Mouse (Mus musculus): ENCODE data around the gene Selenop.

Gene Selenop

DNA sequence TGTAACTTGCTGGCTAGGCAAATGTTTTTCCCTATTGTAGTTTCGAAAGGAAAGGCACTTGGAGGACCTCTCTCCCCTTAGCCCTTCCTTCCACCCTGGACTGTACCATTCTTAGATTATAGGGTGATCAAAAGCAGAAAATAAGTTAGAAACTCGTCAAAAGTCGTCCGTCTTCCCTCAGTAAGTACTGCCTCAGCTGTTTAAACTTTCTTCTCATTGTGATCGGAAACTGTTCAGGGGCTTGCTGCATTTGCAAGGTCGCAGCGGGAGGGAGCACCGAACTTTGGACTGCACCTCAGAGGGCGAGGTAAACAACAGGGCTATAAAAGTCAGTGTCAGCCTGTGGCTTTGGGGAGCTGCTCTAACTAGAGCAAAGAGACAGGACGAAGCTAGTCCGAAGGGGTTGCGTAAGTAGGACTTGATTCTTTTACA, 2.3 kb downstream of the Selenop start:
- DNase-seq (ENCODE audit: low spot score in 2 of 2): peak; percentile 12 to 41

DNA sequence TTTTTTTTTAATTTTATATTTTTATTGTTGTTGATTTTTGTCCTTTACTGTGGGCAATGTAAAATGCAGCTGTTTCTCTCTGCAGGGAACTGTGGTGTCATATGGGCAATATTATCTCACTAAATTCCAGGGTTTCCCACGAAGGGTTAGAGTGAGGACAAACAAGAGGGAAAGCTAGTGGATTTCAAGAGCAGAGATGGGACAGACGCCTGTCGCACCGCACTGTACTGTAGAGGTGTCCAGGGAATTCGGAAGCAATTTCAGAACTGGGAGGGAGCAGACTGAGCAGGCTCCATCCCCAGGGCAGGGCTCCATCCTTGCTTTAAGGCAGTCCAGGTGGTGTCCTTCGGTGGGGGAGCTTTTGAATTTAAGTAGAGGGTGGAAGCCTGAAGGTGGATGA, 2.9 kb downstream of the Selenop start:
- no peak for DNase-seq (ENCODE audit: low spot score in 2 of 2)

DNA sequence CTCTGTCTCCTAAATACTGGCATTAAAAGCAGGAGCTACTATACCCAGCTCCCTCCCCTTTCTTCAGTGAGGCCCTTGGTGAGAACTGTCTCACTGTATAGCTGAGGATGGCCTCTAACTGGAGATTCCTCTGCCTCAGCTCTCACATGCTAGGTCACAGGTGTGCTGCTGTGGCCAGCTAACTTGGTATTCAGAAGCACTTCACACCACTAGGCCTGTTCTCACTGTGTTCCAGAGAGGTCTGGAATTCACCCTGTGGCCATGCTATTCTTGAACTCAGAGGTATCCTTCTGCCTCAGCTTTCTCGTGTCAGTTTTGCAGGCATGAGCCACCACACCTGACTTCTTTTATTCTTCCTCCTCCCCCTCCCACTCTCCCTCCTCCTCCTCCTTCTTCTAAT, 4.8 kb downstream of the Selenop start:
- DNase-seq (ENCODE audit: low spot score in 2 of 2): no peak

DNA sequence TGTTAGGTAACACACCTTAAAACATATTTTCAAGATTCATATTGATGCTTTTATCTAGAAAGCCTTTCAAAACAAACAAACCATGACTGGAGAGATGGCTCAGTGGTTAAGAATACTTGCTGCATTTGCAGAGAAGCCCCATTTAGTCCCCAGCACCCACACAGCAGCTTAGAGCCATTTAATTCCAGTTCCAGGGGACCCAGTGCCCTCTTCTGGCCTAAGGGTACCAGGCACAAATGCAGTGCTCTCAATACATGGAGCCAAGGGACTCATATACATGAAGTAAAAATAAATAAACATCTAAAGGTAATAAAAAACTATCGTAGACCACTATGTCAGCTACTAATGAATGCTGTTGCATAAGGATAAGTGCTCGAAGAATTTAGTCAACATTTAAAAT, 9.0 kb downstream of the Selenop start:
- no peak for DNase-seq (ENCODE audit: low spot score in 2 of 2)

DNA sequence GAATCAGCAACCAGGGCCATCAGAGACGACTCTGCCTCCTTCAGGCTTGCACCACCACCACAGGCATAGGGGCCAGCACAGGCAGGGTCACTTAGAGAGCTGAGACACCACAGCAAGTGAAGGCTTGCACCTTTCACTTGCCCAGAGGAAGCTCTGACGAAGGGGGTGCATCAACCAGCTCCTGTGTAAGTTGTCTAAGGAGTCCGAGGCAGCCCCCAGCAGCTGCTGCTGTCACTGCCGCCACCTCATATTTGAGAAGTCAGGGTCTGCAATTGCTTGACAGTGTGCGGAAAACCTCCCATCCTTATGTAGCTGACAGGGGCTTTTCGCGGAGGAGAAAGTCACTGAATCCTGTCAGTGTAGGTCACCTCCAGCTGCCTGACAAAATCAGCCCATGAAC, 10.9 kb downstream of the Selenop start:
- no peak for DNase-seq (ENCODE audit: low spot score in 2 of 2)

DNA sequence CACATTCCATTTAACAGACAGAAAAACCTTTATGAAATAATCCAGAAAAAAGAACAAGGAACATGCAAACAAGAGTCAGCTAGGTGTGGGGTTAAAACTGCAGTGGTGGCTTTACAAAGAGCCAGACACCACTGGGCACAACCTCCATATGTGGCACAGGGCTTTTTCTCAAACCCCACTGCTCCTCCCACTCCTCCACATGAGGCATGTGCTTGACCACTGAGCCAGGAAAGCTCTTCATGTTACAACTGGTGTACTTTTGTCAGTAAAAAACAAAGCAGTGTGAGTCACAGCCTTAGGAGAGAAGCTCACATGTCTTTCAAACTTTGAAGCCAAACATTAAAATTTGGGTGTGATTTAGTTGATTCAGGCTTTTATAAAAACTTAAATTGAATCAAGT, 12.9 kb downstream of the Selenop start:
- no peak for DNase-seq (ENCODE audit: low spot score in 2 of 2)

DNA sequence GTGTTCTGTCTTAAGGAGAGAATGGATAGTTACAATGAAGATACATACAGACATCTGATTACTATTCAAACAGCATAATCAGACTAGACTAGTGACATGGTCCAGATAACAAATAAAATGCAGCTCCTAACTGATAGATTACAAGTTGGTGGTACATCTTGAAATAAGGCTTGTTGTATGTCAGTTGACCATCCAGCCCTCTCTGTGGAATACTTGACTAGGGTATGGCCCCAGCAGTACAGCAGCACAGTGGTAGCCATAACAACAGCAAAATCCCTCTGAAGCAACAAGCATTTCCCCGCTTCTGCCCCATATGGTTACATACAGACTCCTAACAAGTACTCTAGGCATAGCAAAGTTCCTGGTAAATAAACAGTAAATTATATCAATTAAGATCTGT, 13.4 kb downstream of the Selenop start:
- DNase-seq (ENCODE audit: low spot score in 2 of 2): no peak

DNA sequence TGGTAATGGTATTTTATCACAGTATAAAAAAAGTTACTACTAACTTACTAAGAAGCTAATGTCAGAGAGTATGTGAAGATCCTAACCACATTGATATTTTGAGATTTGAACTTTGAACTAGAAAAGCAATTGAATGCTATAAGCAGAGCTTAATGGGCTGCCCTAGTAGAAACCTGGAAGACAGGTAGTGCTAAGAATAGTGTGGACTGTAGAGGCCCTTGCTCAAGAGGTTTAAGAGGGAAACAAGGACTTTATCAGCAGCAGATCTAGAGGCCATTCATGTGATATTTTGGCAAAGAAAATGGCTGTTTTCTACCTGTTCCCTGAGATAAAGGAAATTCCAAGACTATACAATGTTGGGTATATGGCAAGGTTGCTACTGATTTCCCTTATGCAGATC, 17.7 kb downstream of the Selenop start:
- no peak for DNase-seq (ENCODE audit: low spot score in 2 of 2)

DNA sequence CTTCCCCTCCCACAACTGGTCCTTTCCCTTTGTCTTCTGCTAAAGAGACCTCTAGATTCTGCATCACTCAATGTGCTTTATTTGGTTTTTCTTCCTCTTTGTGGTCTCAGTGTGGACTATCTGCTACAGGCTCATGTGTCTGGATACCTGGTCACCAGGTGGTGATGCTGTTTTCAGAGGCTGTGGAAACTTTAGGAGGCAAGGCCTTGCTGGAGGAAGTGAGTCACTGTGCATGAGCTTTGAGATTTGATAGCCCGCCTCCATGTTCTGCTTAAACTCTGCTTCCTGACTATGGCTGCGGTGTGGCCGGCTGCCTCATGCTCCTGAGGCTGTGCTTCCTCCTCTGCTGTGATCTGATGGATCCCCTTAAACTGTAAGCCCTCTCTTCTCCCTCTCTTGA, 22.1 kb downstream of the Selenop start:
- no peak for DNase-seq (ENCODE audit: low spot score in 2 of 2)

DNA sequence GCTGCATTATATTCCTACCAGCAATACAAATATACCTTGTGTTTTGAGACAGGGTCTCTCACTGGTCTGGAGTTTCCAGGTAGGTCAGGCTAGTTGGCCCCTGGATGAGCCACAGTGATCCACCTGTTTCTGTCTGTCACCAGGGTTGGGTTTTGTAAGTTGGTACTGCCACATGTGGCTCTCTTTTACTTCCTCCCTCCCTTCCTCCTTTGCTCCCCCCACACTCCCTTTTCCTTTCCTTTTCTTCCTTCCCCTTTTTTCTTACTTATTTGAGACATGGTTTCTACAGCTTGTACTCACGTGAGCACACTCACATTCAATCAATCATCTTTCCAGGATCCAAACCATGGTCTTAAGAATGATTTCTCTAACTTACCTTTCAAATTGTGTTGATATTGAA, 25.1 kb downstream of the Selenop start:
- DNase-seq (ENCODE audit: low spot score in 2 of 2): no peak

DNA sequence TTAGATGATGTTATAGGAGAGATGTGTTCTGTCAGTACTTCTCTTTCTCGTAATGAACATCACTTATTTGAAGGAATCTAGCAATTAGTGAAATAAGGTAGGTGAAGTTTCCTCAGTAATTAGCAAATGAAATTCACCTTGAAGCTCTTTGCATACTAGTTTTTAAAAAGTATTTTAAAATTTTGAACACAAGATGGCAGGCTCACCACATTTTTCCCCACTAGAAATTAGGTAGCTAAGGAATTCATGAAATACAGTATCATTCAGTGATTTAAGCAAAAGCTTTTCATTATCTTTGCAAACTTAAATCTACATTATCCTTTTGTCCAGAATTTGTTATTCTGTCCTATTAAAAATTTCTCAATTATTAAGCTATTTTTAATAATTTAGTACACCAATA, 27.6 kb downstream of the Selenop start:
- no peak for DNase-seq (ENCODE audit: low spot score in 2 of 2)

DNA sequence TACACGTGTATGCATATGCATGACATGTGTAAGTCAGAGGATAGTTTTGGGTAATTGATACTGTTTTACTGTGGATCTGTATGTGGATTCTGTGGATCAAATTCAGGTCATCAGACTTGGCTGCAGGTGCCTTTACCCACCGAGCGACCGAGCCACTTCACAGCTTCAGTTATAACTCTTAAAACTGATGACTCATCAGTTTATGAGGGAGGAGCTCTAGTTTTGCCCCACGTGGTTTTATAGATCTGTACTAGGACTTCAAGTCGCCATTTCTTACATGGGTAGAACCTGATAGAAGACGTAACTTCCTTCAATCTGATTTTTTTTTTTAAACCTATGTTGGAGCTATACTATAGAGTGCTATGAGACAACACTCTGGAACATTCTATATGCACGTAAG, 29.3 kb downstream of the Selenop start:
- no peak for DNase-seq (ENCODE audit: low spot score in 2 of 2)

DNA sequence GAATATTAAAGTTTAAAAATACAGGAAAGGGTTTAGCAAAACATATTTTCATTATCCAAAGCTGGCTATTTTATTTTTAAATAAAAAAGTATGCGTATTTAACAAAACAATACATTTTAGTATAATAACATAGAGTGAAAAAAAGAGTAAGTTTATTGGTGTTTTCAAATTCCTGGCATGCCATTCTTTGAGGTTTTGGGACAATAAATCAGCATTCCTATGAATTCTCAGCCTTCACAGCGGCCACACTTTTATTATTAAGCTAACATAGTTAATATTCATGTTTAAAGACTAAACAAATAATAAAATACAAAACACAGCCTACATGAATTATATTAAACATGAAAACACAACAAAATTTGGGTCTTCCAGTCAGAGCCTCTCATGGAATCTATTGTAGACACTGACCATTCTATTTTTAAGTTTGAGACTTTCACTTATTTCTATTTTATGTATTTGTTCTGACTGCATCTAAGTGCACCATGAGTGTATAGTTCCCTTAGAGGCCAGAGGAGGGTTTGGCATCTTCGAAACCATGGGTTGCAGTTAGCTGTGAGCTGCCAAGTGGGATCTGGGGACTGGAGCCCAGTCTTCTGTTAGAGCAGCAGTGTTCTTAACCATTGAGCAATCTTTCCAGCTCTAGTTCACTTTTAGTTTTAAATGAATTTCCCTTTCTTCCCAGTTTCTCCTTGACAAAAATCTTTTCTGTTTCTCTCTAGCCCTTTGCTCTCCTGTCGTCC, 32.2 kb downstream of the Selenop start:
- no peak for DNase-seq (ENCODE audit: low spot score in 2 of 2)

DNA sequence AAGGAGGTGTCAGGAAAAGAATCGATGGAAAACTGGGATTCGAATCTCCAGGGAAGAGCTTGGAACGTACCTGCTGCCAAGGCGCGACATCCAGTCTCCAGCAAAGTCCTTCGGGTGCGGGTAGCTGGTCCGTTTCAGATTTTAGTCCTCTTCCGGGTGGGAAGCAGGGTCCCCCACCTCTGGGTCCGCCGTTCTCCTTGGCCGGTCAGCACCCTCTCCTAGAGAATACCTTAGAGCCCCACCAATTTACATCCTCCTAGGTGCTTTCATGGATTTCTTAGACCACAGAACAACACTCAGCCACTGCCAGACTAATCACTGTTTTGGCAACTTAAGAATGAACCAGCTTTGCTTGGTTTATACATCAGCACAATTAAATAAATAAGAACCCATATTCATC, 35.1 kb downstream of the Selenop start, which contains the start of gene Ccdc152:
Gene Ccdc152, minus strand, starts transcription at position 101 of the 400 bp plus-strand sequence.
- no peak for DNase-seq (ENCODE audit: low spot score in 2 of 2)

DNA sequence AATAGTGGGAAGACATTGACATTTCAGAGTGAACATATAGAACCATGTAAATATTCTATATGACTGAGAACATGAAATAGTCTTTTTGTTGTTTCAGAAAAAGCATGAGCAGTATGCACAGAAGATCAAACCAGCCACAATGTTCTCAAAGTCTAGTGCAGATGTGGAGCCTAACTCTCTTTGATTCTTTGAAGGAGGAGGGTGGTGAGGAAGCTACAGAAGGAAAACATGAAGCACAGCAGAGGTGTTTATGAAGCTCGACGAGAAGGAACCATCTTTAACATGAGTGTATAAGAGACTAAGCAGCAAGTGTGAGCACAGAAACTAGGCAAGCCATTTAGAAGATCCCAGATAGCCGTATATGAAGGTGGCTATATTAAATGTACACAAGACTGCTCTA, 41.5 kb downstream of the Selenop start:
- no peak for DNase-seq (ENCODE audit: low spot score in 2 of 2)

DNA sequence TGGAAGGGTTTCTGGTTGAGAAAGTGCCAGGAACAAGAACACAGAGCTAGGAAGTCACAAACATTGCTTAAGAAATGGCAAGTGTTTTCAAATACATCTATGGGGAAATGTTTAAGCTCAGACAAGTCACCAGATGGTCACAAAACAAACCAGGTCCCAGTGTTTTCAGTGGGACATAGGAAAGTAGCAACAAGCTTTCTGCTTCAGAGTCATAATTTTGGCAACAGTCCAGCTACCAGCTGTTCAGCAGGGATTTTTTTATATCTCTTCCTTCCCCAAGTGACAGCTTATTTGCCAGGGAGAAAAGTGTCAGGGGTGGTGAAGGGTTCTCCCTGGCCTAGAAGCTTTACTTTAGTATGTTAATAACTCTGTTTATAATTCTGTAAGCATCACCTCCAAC, 44.6 kb downstream of the Selenop start:
- peak in 1 of 2 experiments; percentile 7 for DNase-seq (ENCODE audit: low spot score in 2 of 2)

DNA sequence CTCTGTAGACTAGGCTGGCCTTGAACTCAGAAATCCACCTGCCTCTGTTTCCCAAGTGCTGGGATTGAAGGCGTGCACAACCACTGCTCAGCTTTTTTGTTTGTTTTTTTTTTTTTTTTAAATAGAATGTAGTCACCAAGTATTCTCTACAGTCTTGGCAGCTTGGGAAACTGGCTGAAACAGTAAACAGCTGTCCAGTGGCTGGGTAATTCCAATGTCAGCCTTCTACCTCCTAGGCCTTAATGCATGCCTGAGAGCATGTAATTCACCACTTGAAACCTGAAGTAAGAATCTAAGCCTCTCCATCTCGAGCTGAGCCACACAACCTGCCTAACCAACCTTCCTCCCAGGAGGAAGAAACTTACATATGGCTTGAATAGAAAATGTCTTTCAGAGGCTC, 48.3 kb downstream of the Selenop start:
- no peak for DNase-seq (ENCODE audit: low spot score in 2 of 2)

DNA sequence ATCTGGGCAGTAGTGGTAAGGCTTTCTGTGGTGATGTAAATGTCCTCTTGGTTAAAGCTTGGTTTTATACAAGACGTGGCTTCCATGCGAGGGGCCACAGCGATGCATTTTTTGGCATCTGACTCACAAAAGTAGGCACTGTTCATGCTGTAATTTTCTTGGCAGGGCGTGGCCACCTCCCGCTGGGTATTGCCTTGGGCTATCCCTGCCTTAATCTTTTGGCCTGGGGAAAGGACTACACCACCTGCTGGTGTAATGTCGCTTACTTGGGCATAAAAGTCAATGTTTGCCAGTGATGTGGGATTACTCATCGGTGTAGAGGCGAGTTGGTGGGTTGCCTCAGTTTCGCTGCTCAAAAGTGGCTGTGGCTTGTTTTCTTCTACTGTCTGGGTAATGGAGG, 51.6 kb downstream of the Selenop start:
- no peak for DNase-seq (ENCODE audit: low spot score in 2 of 2)

DNA sequence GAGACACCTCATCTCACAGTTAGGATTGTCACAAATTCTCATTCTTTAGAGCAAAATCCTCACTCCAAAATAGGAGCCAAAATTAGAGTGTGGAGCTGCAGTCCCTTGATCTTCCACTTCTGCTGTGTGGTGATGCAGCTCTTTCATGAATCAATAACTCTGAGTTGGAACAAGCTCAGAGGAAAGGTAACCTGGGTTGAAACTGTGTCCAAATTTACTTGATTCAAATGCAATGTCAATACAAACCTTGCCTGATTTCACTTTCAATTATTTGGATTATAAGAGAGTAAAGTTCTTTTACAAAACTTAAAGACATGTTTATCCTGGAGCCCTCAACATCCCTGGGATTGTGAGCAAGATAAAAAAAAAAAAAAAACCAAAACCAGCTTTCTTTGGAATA, 54.7 kb downstream of the Selenop start:
- DNase-seq (ENCODE audit: low spot score in 2 of 2): no peak

Data from frontal cortex, postnatal 25 days (tissue).